Mouse (Mus musculus) liver, embryonic 14.5 days (tissue): ENCODE measurements around the gene Mgat5. TPM values are rescaled to one million over a fixed set of nuclear protein-coding genes. Genes with fewer than 3 reads are reported as not detected.

Source experiments
- ATAC-seq: fragments of 200-750 bp; cut with Nextera tagmentation; 2 replicates; pipeline ENCODE4 v1.8.0; 2017; ENCODE audit warnings: moderate number of reproducible peaks, mild to moderate bottlenecking, moderate library complexity; ENCODE audit not compliant: insufficient read depth
- DNase-seq, 3 experiments: peaks; one replicate each; pipeline ENCODE4 v3.0.0-alpha.2; 2012 to 2013; ENCODE audit warnings: low read depth in 3 of 3, low spot score in 3 of 3
- H3K27ac ChIP-seq: fragments of 300-500 bp; sonication (generic); 2 replicates; pipeline ENCODE4 v1.5.1; 2014; ENCODE audit warnings: moderate library complexity, mild to moderate bottlenecking, control low read depth, inconsistent platforms
- H3K27me3 ChIP-seq: fragments of 300-500 bp; sonication (generic); 2 replicates; pipeline ENCODE4 v1.6.1; 2014; ENCODE audit warnings: mild to moderate bottlenecking, low read length, moderate library complexity; ENCODE audit not compliant: control insufficient read depth, insufficient read depth
- H3K36me3 ChIP-seq: fragments of 300-500 bp; sonication (generic); replicated peaks from 2 replicates; pipeline ENCODE4 v1.6.1; 2014; ENCODE audit warnings: low read depth; ENCODE audit not compliant: control insufficient read depth, insufficient read depth
- H3K4me1 ChIP-seq, 2 experiments: fragments of 200-500 bp in 1 of 2; fragments of 300-500 bp in 1 of 2; sonication (generic) in 1 of 2; replicated peaks; 2 replicates each; pipeline ENCODE4 v1.6.1; 2012 to 2014; ENCODE audit warnings: antibody characterized with exemption in 1 of 2, inconsistent platforms in 1 of 2, low read length in 1 of 2; ENCODE audit not compliant: control insufficient read depth in 2 of 2, insufficient read depth in 2 of 2
- H3K4me2 ChIP-seq: fragments of 300-500 bp; sonication (generic); 2 replicates; pipeline ENCODE4 v1.6.1; 2014; ENCODE audit warnings: low read depth, mild to moderate bottlenecking, control low read depth, moderate library complexity
- H3K4me3 ChIP-seq, 2 experiments: fragments of 200-500 bp in 1 of 2; fragments of 300-500 bp in 1 of 2; sonication (generic) in 1 of 2; 2 replicates each; pipeline ENCODE4 v1.5.1; 2012 to 2014; ENCODE audit warnings: low read depth in 2 of 2, low read length in 2 of 2, mild to moderate bottlenecking in 2 of 2, control low read depth in 1 of 2, inconsistent platforms in 1 of 2, moderate library complexity in 1 of 2; ENCODE audit not compliant: insufficient read depth in 1 of 2
- H3K9ac ChIP-seq: fragments of 300-500 bp; sonication (generic); replicated peaks from 2 replicates; pipeline ENCODE4 v1.6.1; 2014; ENCODE audit warnings: mild to moderate bottlenecking, control low read depth, moderate library complexity
- H3K9me3 ChIP-seq: fragments of 300-500 bp; sonication (generic); 2 replicates; pipeline ENCODE4 v1.6.1; 2016; ENCODE audit warnings: low read length, mixed read lengths; ENCODE audit not compliant: control insufficient read depth
- CTCF ChIP-seq: IDR thresholded peaks from 2 replicates; pipeline ENCODE4 v1.5.1; 2016; ENCODE audit warnings: antibody characterized with exemption, low read depth, control low read depth
- EP300 ChIP-seq: IDR thresholded peaks from 2 replicates; pipeline ENCODE4 v1.6.1; 2016; ENCODE audit warnings: antibody characterized with exemption, low read depth
- WGBS: fragments of 180-500 bp; shearing (Covaris S2); extraction: QIAGEN DNeasy Blood & Tissue Kit; methylation state at CpG from one replicate; pipeline ENCODE4 v1.1.7; 2014; ENCODE audit not compliant: insufficient replicate concordance; 5-methylcytosine and 5-hydroxymethylcytosine counted together
- polyA plus RNA-seq, 2 experiments: library from polyadenylated mRNA; depleted of rRNA in 1 of 2; stranded (reverse) in 1 of 2; unstranded in 1 of 2; fragments of >200 nt; fragmentation: Nextera tagmentation in 1 of 2; extraction: Ambion mirVana in 1 of 2; gene quantifications; 2 replicates each; pipeline versions ENCODE4 v1.2.1 to v1.2.3; 2012 to 2014

Mgat5 gene
- polyA plus RNA-seq, 2 experiments = 0.62 to 0.67 TPM

- TF ChIP-seq CTCF (no peak), EP300 (no peak)
- WGBS = 56% methylated on average over 2 of the region's 2 CpGs
Observed at GRCm38 (mm10) chr1:127305582-127305981, 100.8 kb downstream of the Mgat5 start.

GRCm38 (mm10) chr1:127306024-127306771, 101.4 kb downstream of the Mgat5 start:
- TF ChIP-seq EP300 (no peak), CTCF (no peak)
- DNase-seq (no peak), ATAC-seq (no peak)
- Histone ChIP-seq H3K9me3 (no peaks in the 10 kb centered on the region), H3K4me3 (no peak overlapping the region), H3K4me2 (no peak overlapping the region), H3K9ac (no peak overlapping the region), H3K4me1 (peaks cover 0 to 29% of the 10 kb centered on the region in 2 experiments; a peak in 2 of 4 replicates), H3K27me3 (no peaks in the 10 kb centered on the region), H3K27ac (no peak overlapping the region), H3K36me3 (no peaks in the 10 kb centered on the region)
- WGBS = 62% methylated on average over 20 of the region's 20 CpGs

More at GRCm38 (mm10) chr1:127305582-127305981, 100.8 kb downstream of the Mgat5 start:
- H3K9me3 ChIP-seq = no peaks in the 10 kb centered on the region
- no peaks in the 10 kb centered on the region for H3K27me3 ChIP-seq
- H3K36me3 ChIP-seq = no peaks in the 10 kb centered on the region
- H3K27ac ChIP-seq = no peak overlapping the region
- ATAC-seq (no peak), DNase-seq (no peak)
- peaks cover 0 to 28% of the 10 kb centered on the region in 2 experiments; a peak in 2 of 4 replicates for H3K4me1 ChIP-seq
- H3K4me3 ChIP-seq = no peak overlapping the region
- H3K9ac ChIP-seq = no peak overlapping the region
- H3K4me2 ChIP-seq = no peak overlapping the region

GRCm38 (mm10) chr1:127307361-127307760, 102.5 kb downstream of the Mgat5 start:
- ATAC-seq (no peak), DNase-seq (no peak)
- H3K4me1 ChIP-seq = peaks cover 0 to 26% of the 10 kb centered on the region in 2 experiments; a peak in 2 of 4 replicates
- no peak overlapping the region for H3K4me2 ChIP-seq
- no peaks in the 10 kb centered on the region for H3K36me3 ChIP-seq
- no peak overlapping the region for H3K9ac ChIP-seq
- H3K9me3 ChIP-seq = no peaks in the 10 kb centered on the region
- no peak overlapping the region for H3K4me3 ChIP-seq
- H3K27me3 ChIP-seq = no peaks in the 10 kb centered on the region
- TF ChIP-seq EP300 (no peak), CTCF (no peak)
- 76% methylated on average over 4 of the region's 4 CpGs for WGBS
- no peak overlapping the region for H3K27ac ChIP-seq

GRCm38 (mm10) chr1:127308207-127308725, 103.5 kb downstream of the Mgat5 start:
- TF ChIP-seq EP300 (no peak), CTCF (no peak)
- Histone ChIP-seq H3K4me2 (no peak overlapping the region), H3K9me3 (no peaks in the 10 kb centered on the region), H3K27ac (no peak overlapping the region), H3K4me1 (peaks cover 0 to 21% of the 10 kb centered on the region in 2 experiments; a peak in 2 of 4 replicates), H3K36me3 (no peaks in the 10 kb centered on the region), H3K9ac (no peak overlapping the region), H3K4me3 (no peak overlapping the region), H3K27me3 (no peaks in the 10 kb centered on the region)
- DNase-seq = no peak
- WGBS = 65% methylated on average over 7 of the region's 7 CpGs
- no peak for ATAC-seq

GRCm38 (mm10) chr1:127308989-127309701, 104.3 kb downstream of the Mgat5 start:
- Histone ChIP-seq H3K36me3 (no peaks in the 10 kb centered on the region), H3K4me3 (no peak overlapping the region), H3K4me1 (peaks cover 0 to 21% of the 10 kb centered on the region in 2 experiments; a peak in 2 of 4 replicates), H3K9ac (no peak overlapping the region), H3K27me3 (no peaks in the 10 kb centered on the region), H3K9me3 (no peaks in the 10 kb centered on the region), H3K27ac (no peak overlapping the region), H3K4me2 (no peak overlapping the region)
- 27% methylated on average over 13 of the region's 13 CpGs for WGBS
- DNase-seq (no peak), ATAC-seq (peak; percentile 28; the same call in 1 of the 2 replicates)
- TF ChIP-seq EP300 = peak; percentile 54
- no peak for TF ChIP-seq CTCF
